Mouse (Mus musculus): Measurements from ENCODE around the gene Atxn7l1.
A peak's percentile ranks its signal among the peaks of the same experiment; 100 is the strongest.

The Atxn7l1 gene

GRCm38 (mm10) chr12:33236344-33237049 is 89.0 kb downstream of the Atxn7l1 start:
- DNase-seq: no peak

GRCm38 (mm10) chr12:33237108-33237507 is 89.6 kb downstream of the Atxn7l1 start:
- no peak for DNase-seq

GRCm38 (mm10) chr12:33242679-33243078 is 95.2 kb downstream of the Atxn7l1 start:
- no peak for DNase-seq

- no peak for DNase-seq
Observed at GRCm38 (mm10) chr12:33244132-33244875, 96.8 kb downstream of the Atxn7l1 start.

GRCm38 (mm10) chr12:33245455-33245854 is 98.0 kb downstream of the Atxn7l1 start:
- no peak for DNase-seq

GRCm38 (mm10) chr12:33246878-33247277 is 99.4 kb downstream of the Atxn7l1 start:
- DNase-seq: no peak

- DNase-seq: no peak
Observed at GRCm38 (mm10) chr12:33250197-33250596, 102.7 kb downstream of the Atxn7l1 start.

GRCm38 (mm10) chr12:33251399-33251798 is 103.9 kb downstream of the Atxn7l1 start:
- no peak for DNase-seq

- no peak for DNase-seq
Observed at GRCm38 (mm10) chr12:33252621-33253020, 105.1 kb downstream of the Atxn7l1 start.

GRCm38 (mm10) chr12:33253206-33253605 is 105.7 kb downstream of the Atxn7l1 start:
- no peak for DNase-seq

GRCm38 (mm10) chr12:33255256-33255655 is 107.8 kb downstream of the Atxn7l1 start:
- no peak for DNase-seq

GRCm38 (mm10) chr12:33256426-33256825 is 108.9 kb downstream of the Atxn7l1 start:
- no peak for DNase-seq

GRCm38 (mm10) chr12:33258995-33259529 is 111.6 kb downstream of the Atxn7l1 start:
- DNase-seq: no peak

GRCm38 (mm10) chr12:33260575-33260974 is 113.1 kb downstream of the Atxn7l1 start:
- DNase-seq: no peak

GRCm38 (mm10) chr12:33265877-33266276 is 118.4 kb downstream of the Atxn7l1 start:
- DNase-seq: no peak

GRCm38 (mm10) chr12:33267965-33268364 is 120.5 kb downstream of the Atxn7l1 start:
- no peak for DNase-seq

GRCm38 (mm10) chr12:33269743-33270142 is 122.2 kb downstream of the Atxn7l1 start:
- DNase-seq: peak; percentile 72

GRCm38 (mm10) chr12:33271865-33272264 is 124.4 kb downstream of the Atxn7l1 start:
- DNase-seq: no peak

- DNase-seq: no peak
Observed at GRCm38 (mm10) chr12:33272441-33272840, 124.9 kb downstream of the Atxn7l1 start.

- no peak for DNase-seq
Observed at GRCm38 (mm10) chr12:33273147-33273546, 125.7 kb downstream of the Atxn7l1 start.

- no peak for DNase-seq
Observed at GRCm38 (mm10) chr12:33273668-33274067, 126.2 kb downstream of the Atxn7l1 start.

- DNase-seq: no peak
Observed at GRCm38 (mm10) chr12:33276028-33276427, 128.5 kb downstream of the Atxn7l1 start.

- DNase-seq: no peak
Observed at GRCm38 (mm10) chr12:33277427-33277826, 129.9 kb downstream of the Atxn7l1 start.

GRCm38 (mm10) chr12:33279159-33279558 is 131.7 kb downstream of the Atxn7l1 start:
- DNase-seq: no peak
